Mouse (Mus musculus): ENCODE results near the gene Mblac1. TPM values are rescaled to one million over a fixed set of nuclear protein-coding genes. Genes with fewer than 3 reads are reported as not detected.

Gene Mblac1
- polyA plus RNA-seq, 1 experiment from 2014 or later = 7.4 TPM

GRCm38 (mm10) chr5:138226491-138226890, 32.4 kb downstream of the Mblac1 start:
- no peak overlapping the region for H3K27ac ChIP-seq (replicated peaks; ENCODE audit: low read depth, low read length)
- no peaks in the 10 kb centered on the region for H3K27me3 ChIP-seq (replicated peaks; ENCODE audit: control insufficient read depth, insufficient read depth, low read length)
- H3K4me2 ChIP-seq (ENCODE audit: low read depth, low read length) = no peak overlapping the region
- no peak overlapping the region for H3K4me3 ChIP-seq (ENCODE audit: low read depth, low read length)
- ATAC-seq (ENCODE audit: low read depth) (no peak), DNase-seq (ENCODE audit: low spot score) (no peak)
- H3K9me3 ChIP-seq (ENCODE audit: control insufficient read depth, low read length) = no peaks in the 10 kb centered on the region
- no peaks in the 10 kb centered on the region for H3K4me1 ChIP-seq (ENCODE audit: control insufficient read depth, insufficient read depth, low read length)
- no peak overlapping the region for H3K9ac ChIP-seq (ENCODE audit: low read depth, low read length)
- H3K36me3 ChIP-seq (ENCODE audit: control insufficient read depth, insufficient read depth, low read length) = no peaks in the 10 kb centered on the region
- 72% methylated on average over 4 of the region's 4 CpGs for WGBS

DNA sequence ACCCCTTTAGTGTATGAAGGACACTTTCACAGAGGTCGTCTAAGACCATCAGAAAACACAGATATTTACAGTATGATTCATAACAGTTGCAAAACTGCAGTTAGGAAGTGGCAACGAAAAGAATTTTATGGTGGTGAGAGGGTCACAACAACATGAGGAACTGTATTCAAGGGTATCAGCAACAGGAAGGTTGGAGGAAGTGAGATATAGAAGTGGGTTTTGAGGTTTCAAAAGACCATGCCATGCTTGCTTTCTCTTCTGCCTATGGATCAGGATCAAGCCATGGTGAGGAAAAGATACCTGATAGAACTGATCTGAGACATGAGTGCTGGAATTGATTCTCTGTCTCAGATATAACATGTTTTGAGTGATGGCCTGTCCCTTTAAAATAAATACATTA, 33.3 kb downstream of the Mblac1 start:
- ATAC-seq (ENCODE audit: low read depth) = no peak
- Histone ChIP-seq H3K4me1 (ENCODE audit: control insufficient read depth, insufficient read depth, low read length) (no peaks in the 10 kb centered on the region), H3K4me3 (ENCODE audit: low read depth, low read length) (no peak overlapping the region), H3K9ac (ENCODE audit: low read depth, low read length) (no peak overlapping the region), H3K36me3 (ENCODE audit: control insufficient read depth, insufficient read depth, low read length) (no peaks in the 10 kb centered on the region), H3K4me2 (ENCODE audit: low read depth, low read length) (no peak overlapping the region), H3K27me3 (replicated peaks; ENCODE audit: control insufficient read depth, insufficient read depth, low read length) (no peaks in the 10 kb centered on the region), H3K27ac (replicated peaks; ENCODE audit: low read depth, low read length) (no peak overlapping the region), H3K9me3 (ENCODE audit: control insufficient read depth, low read length) (no peaks in the 10 kb centered on the region)
- DNase-seq (ENCODE audit: low spot score) = no peak
- 63% methylated on average over 2 of the region's 2 CpGs for WGBS

- Histone ChIP-seq H3K27me3 (replicated peaks; ENCODE audit: control insufficient read depth, insufficient read depth, low read length) (no peaks in the 10 kb centered on the region), H3K4me3 (ENCODE audit: low read depth, low read length) (no peak overlapping the region), H3K36me3 (ENCODE audit: control insufficient read depth, insufficient read depth, low read length) (no peaks in the 10 kb centered on the region), H3K4me1 (ENCODE audit: control insufficient read depth, insufficient read depth, low read length) (no peaks in the 10 kb centered on the region), H3K4me2 (ENCODE audit: low read depth, low read length) (no peak overlapping the region), H3K9ac (ENCODE audit: low read depth, low read length) (no peak overlapping the region), H3K9me3 (ENCODE audit: control insufficient read depth, low read length) (no peaks in the 10 kb centered on the region), H3K27ac (replicated peaks; ENCODE audit: low read depth, low read length) (no peak overlapping the region)
- no peak for ATAC-seq (ENCODE audit: low read depth)
- DNase-seq (ENCODE audit: low spot score) = no peak
- 62% methylated on average over 3 of the region's 3 CpGs for WGBS
Measured at GRCm38 (mm10) chr5:138228026-138228425, 33.9 kb downstream of the Mblac1 start.

GRCm38 (mm10) chr5:138229511-138229910, 35.4 kb downstream of the Mblac1 start:
- no peak for DNase-seq (ENCODE audit: low spot score)
- ATAC-seq (ENCODE audit: low read depth) = no peak
- WGBS = 94% methylated on average over 3 of the region's 3 CpGs

DNA sequence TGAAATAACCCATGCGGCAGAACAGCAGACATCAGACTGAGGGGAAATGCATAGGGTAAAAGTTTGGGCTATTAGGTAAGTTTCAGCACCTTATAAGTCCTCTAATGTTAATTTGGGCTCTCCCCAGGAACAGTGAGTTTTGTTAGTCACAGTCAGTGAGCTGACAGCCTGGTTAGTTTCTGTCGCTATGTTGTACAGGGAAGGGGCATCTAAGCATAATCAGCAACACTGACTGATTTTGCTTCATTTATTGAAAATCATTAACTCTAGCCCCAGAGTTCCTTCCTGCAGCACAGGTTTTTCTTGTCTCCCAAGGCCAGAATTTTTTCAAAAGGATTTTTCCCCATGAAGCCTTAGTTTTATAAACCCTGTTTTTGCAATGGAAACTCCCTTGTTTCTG, 39.7 kb downstream of the Mblac1 start:
- DNase-seq (ENCODE audit: low spot score) = no peak
- Histone ChIP-seq H3K4me3 (ENCODE audit: low read depth, low read length) (no peak overlapping the region), H3K27ac (replicated peaks; ENCODE audit: low read depth, low read length) (no peak overlapping the region), H3K9ac (ENCODE audit: low read depth, low read length) (no peak overlapping the region), H3K27me3 (replicated peaks; ENCODE audit: control insufficient read depth, insufficient read depth, low read length) (no peaks in the 10 kb centered on the region), H3K36me3 (ENCODE audit: control insufficient read depth, insufficient read depth, low read length) (no peaks in the 10 kb centered on the region), H3K4me2 (ENCODE audit: low read depth, low read length) (no peak overlapping the region), H3K4me1 (ENCODE audit: control insufficient read depth, insufficient read depth, low read length) (no peaks in the 10 kb centered on the region), H3K9me3 (ENCODE audit: control insufficient read depth, low read length) (no peaks in the 10 kb centered on the region)
- WGBS = 83% methylated on average over 2 of the region's 2 CpGs
- no peak for ATAC-seq (ENCODE audit: low read depth)

More at GRCm38 (mm10) chr5:138229511-138229910, 35.4 kb downstream of the Mblac1 start:
- no peak overlapping the region for H3K4me3 ChIP-seq (ENCODE audit: low read depth, low read length)
- H3K9ac ChIP-seq (ENCODE audit: low read depth, low read length) = no peak overlapping the region
- no peak overlapping the region for H3K27ac ChIP-seq (replicated peaks; ENCODE audit: low read depth, low read length)
- no peaks in the 10 kb centered on the region for H3K4me1 ChIP-seq (ENCODE audit: control insufficient read depth, insufficient read depth, low read length)
- H3K27me3 ChIP-seq (replicated peaks; ENCODE audit: control insufficient read depth, insufficient read depth, low read length) = no peaks in the 10 kb centered on the region
- no peak overlapping the region for H3K4me2 ChIP-seq (ENCODE audit: low read depth, low read length)
- H3K36me3 ChIP-seq (ENCODE audit: control insufficient read depth, insufficient read depth, low read length) = no peaks in the 10 kb centered on the region
- H3K9me3 ChIP-seq (ENCODE audit: control insufficient read depth, low read length) = no peaks in the 10 kb centered on the region

DNA sequence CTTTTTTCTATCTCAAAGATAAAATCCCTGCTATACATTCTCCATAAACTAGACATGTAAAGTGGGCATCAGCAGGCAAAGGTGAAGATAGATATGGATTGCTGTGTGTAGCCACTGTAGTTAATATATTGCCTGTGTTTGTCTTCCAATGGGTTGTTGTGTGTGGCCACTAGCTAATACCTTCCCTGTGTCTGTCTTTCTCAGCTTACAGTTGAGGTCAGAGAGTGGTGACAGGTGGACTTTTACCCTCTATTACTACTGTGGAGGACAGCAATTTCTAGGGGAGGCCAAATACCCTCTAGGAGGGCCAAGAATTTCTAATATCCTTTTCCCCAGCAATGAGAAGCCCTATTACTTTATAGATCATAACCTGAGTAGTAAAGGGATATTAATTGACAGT, 40.1 kb downstream of the Mblac1 start:
- no peak overlapping the region for H3K4me3 ChIP-seq (ENCODE audit: low read depth, low read length)
- H3K9ac ChIP-seq (ENCODE audit: low read depth, low read length) = no peak overlapping the region
- ATAC-seq (ENCODE audit: low read depth) = no peak
- H3K4me2 ChIP-seq (ENCODE audit: low read depth, low read length) = no peak overlapping the region
- H3K9me3 ChIP-seq (ENCODE audit: control insufficient read depth, low read length) = no peaks in the 10 kb centered on the region
- no peaks in the 10 kb centered on the region for H3K4me1 ChIP-seq (ENCODE audit: control insufficient read depth, insufficient read depth, low read length)
- H3K27ac ChIP-seq (replicated peaks; ENCODE audit: low read depth, low read length) = no peak overlapping the region
- H3K27me3 ChIP-seq (replicated peaks; ENCODE audit: control insufficient read depth, insufficient read depth, low read length) = no peaks in the 10 kb centered on the region
- DNase-seq (ENCODE audit: low spot score) = no peak
- no peaks in the 10 kb centered on the region for H3K36me3 ChIP-seq (ENCODE audit: control insufficient read depth, insufficient read depth, low read length)

GRCm38 (mm10) chr5:138241511-138241910, 47.4 kb downstream of the Mblac1 start:
- H3K9ac ChIP-seq (ENCODE audit: low read depth, low read length) = no peak overlapping the region
- no peaks in the 10 kb centered on the region for H3K4me1 ChIP-seq (ENCODE audit: control insufficient read depth, insufficient read depth, low read length)
- no peak overlapping the region for H3K4me3 ChIP-seq (ENCODE audit: low read depth, low read length)
- no peak overlapping the region for H3K4me2 ChIP-seq (ENCODE audit: low read depth, low read length)
- H3K9me3 ChIP-seq (ENCODE audit: control insufficient read depth, low read length) = no peaks in the 10 kb centered on the region
- no peak for DNase-seq (ENCODE audit: low spot score)
- 29% methylated on average over 2 of the region's 2 CpGs for WGBS
- H3K36me3 ChIP-seq (ENCODE audit: control insufficient read depth, insufficient read depth, low read length) = no peaks in the 10 kb centered on the region
- no peak overlapping the region for H3K27ac ChIP-seq (replicated peaks; ENCODE audit: low read depth, low read length)
- no peak for ATAC-seq (ENCODE audit: low read depth)
- no peaks in the 10 kb centered on the region for H3K27me3 ChIP-seq (replicated peaks; ENCODE audit: control insufficient read depth, insufficient read depth, low read length)

MicroRNAs within 50 kb of the gene (microRNA counts, 519-probe panel; counts per million panel counts)
- 3,442 counts per million, percentile 81 among the panel's probes with 10 or more counts for microRNA mmu-miR-106b
- microRNA mmu-miR-25 = 4,207 counts per million, percentile 95 among the panel's probes with 10 or more counts
- 3,230 counts per million, percentile 77 among the panel's probes with 10 or more counts for microRNA mmu-miR-93

Small RNAs within 50 kb of the gene (microRNA-seq; reads per million reads assigned to microRNA genes)
- gene Mir106b (ENCODE audit: borderline number of aligned reads) (3,259 reads per million, percentile 86 among the genes with 10 or more reads in this experiment), gene Mir25 (ENCODE audit: borderline number of aligned reads) (541 reads per million, percentile 70 among the genes with 10 or more reads in this experiment), gene Mir93 (ENCODE audit: borderline number of aligned reads) (3,568 reads per million, percentile 87 among the genes with 10 or more reads in this experiment)

Other genes with a start within 250 kb of the Mblac1 start
- 0.45 and 0.88 TPM in 2 replicates for gene Gjc3, start 231.2 kb upstream of the Mblac1 start, polyA plus RNA-seq (2014; fragmentation: Nextera tagmentation; extraction: Ambion mirVana)
- 0.14 TPM in 1 of 2 replicates, not detected in the other for gene Azgp1, start 212.8 kb upstream of the Mblac1 start, polyA plus RNA-seq (2014; fragmentation: Nextera tagmentation; extraction: Ambion mirVana)
- gene Smok3a, start 173.1 kb upstream of the Mblac1 start, polyA plus RNA-seq (2014; fragmentation: Nextera tagmentation; extraction: Ambion mirVana) = not detected in 2 replicates
- gene Smok3b, start 172.9 kb upstream of the Mblac1 start, polyA plus RNA-seq (2014; fragmentation: Nextera tagmentation; extraction: Ambion mirVana) = not detected in 2 replicates
- gene Smok3c, start 141.1 kb upstream of the Mblac1 start, polyA plus RNA-seq (2014; fragmentation: Nextera tagmentation; extraction: Ambion mirVana) = not detected in 2 replicates
- 23.5 and 25.8 TPM in 2 replicates for gene Zkscan1, start 109.2 kb upstream of the Mblac1 start, polyA plus RNA-seq (2014; fragmentation: Nextera tagmentation; extraction: Ambion mirVana)
- gene Zscan21, start 77.4 kb upstream of the Mblac1 start, polyA plus RNA-seq (2014; fragmentation: Nextera tagmentation; extraction: Ambion mirVana) = 52.8 and 63.5 TPM in 2 replicates
- gene Zfp113, start 38.6 kb upstream of the Mblac1 start, polyA plus RNA-seq (2014; fragmentation: Nextera tagmentation; extraction: Ambion mirVana) = 11.6 and 13.4 TPM in 2 replicates
- gene Cops6, start 33.2 kb upstream of the Mblac1 start, polyA plus RNA-seq (2014; fragmentation: Nextera tagmentation; extraction: Ambion mirVana) = 233 and 264 TPM in 2 replicates
- gene Ap4m1, start 22.3 kb upstream of the Mblac1 start, polyA plus RNA-seq (2014; fragmentation: Nextera tagmentation; extraction: Ambion mirVana) = 17.5 and 18.9 TPM in 2 replicates
- gene Mcm7, start 21.9 kb upstream of the Mblac1 start, polyA plus RNA-seq (2014; fragmentation: Nextera tagmentation; extraction: Ambion mirVana) = 120 and 138 TPM in 2 replicates
- 70.4 and 75.8 TPM in 2 replicates for gene Taf6, start 6.9 kb upstream of the Mblac1 start, polyA plus RNA-seq (2014; fragmentation: Nextera tagmentation; extraction: Ambion mirVana)
- gene Cnpy4, start 6.8 kb upstream of the Mblac1 start, polyA plus RNA-seq (2014; fragmentation: Nextera tagmentation; extraction: Ambion mirVana) = 54.0 and 57.4 TPM in 2 replicates
- not detected in 2 replicates for gene Nxpe5, start 31.6 kb downstream of the Mblac1 start, polyA plus RNA-seq (2014; fragmentation: Nextera tagmentation; extraction: Ambion mirVana)
- gene Lamtor4, start 61.2 kb downstream of the Mblac1 start, polyA plus RNA-seq (2014; fragmentation: Nextera tagmentation; extraction: Ambion mirVana) = 71.7 and 73.2 TPM in 2 replicates
- gene BC037034, start 69.7 kb downstream of the Mblac1 start, polyA plus RNA-seq (2014; fragmentation: Nextera tagmentation; extraction: Ambion mirVana) = 5.6 and 5.8 TPM in 2 replicates
- 2.5 and 3.5 TPM in 2 replicates for gene Gal3st4, start 78.5 kb downstream of the Mblac1 start, polyA plus RNA-seq (2014; fragmentation: Nextera tagmentation; extraction: Ambion mirVana)
- gene Gm43720, start 85.6 kb downstream of the Mblac1 start, polyA plus RNA-seq (2014; fragmentation: Nextera tagmentation; extraction: Ambion mirVana) = 0.09 and 0.10 TPM in 2 replicates
- gene Gpc2, start 85.7 kb downstream of the Mblac1 start, polyA plus RNA-seq (2014; fragmentation: Nextera tagmentation; extraction: Ambion mirVana) = 3.9 and 4.5 TPM in 2 replicates
- gene Stag3, start 85.9 kb downstream of the Mblac1 start, polyA plus RNA-seq (2014; fragmentation: Nextera tagmentation; extraction: Ambion mirVana) = 4.1 and 6.2 TPM in 2 replicates
- gene Pvrig, start 147.6 kb downstream of the Mblac1 start, polyA plus RNA-seq (2014; fragmentation: Nextera tagmentation; extraction: Ambion mirVana) = not detected in 2 replicates
- 27.2 and 35.2 TPM in 2 replicates for gene Zfp157, start 247.2 kb downstream of the Mblac1 start, polyA plus RNA-seq (2014; fragmentation: Nextera tagmentation; extraction: Ambion mirVana)